Comparison of ENCODE assay signal across 8 mouse cellular contexts in the genomic region with DNA sequence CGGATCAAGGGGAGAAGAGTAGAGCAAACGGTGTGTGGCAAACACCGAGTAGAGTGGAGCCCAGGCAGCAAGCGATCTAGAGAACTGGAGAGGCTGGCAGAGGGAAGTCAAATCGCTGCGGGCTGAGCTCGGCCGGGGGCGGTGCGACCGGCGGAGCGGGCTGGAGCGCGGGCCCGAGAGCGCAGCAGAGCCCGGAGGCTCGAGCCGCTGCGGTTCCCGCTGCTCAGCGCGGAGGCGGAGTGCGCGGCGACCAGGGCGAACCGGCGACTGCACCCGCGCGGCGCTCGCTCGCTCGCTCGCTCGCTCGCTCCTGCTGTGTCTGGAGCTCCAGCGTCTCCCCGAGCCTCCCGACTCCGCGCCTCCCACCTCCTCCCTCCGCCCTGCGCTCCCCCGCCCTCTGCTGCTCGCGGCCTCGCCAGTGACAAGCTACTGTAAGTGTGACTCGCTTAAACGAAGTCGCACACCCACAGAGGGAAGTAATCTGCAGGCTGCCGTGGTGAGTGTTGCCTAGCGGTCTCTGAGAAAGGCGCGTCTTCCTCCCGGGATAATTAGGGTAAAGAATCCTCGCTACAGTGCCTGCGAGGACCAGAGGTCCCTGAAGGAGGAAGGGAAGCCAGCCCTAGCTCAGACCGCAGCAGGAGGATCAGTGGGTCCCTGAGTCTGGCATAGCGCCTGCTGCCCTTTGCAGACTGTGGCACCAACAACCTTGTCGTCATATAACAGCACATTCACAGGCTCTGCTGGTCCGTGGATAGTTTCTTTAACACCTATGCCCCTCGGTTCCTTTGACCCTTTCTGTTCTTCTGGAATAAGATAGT. TPM values are rescaled to one million over a fixed set of nuclear protein-coding genes. Genes with fewer than 3 reads are reported as not detected.
A peak's percentile ranks its signal among the peaks of the same experiment; 100 is the strongest.
DNase-seq lines count a peak whose midpoint lies in the region; ATAC-seq and TF ChIP-seq lines count a peak whose summit lies in the region.

A gene (minus strand): TSS at position 321 of the 818 bp plus-strand sequence.

- peak; percentile 85 for ATAC-seq in heart, embryonic 11.5 days (replicated peaks; ENCODE audit: insufficient number of reproducible peaks, low FRiP score, low TSS enrichment)
- ATAC-seq in kidney, embryonic 15.5 days (replicated peaks; ENCODE audit: low FRiP score): peak; percentile 99
- ATAC-seq in limb, embryonic 14.5 days (ENCODE audit: low FRiP score, low read depth): peak; percentile 91
- ATAC-seq in midbrain, embryonic 15.5 days (replicated peaks): peak; percentile 95
- peak; percentile 94 for ATAC-seq in stomach, postnatal 0 days (ENCODE audit: low FRiP score, low TSS enrichment)

- DNase-seq in heart, adult 11 months: peak; percentile 87
- DNase-seq in heart, adult 9 months (ENCODE audit: low spot score in 2 of 2): no peak
- peak; percentile 89 for DNase-seq in embryo, embryonic 11 days
- DNase-seq in limb, embryonic 14.5 days (ENCODE audit: low spot score): peak; percentile 74
- DNase-seq in stomach, postnatal 0 days (ENCODE audit: low spot score): peak; percentile 81

- H3K9ac ChIP-seq in heart, embryonic 11.5 days (ENCODE audit: low read depth, low read length): peak within 1 kb of the TSS; percentile 63
- H3K9ac ChIP-seq in kidney, embryonic 15.5 days: peak within 1 kb of the TSS; percentile 21; the same call in 1 of the 2 replicates
- H3K9ac ChIP-seq in limb, embryonic 14.5 days (ENCODE audit: low read depth, low read length, severe bottlenecking): peak within 1 kb of the TSS; percentile 57
- H3K9ac ChIP-seq in midbrain, embryonic 15.5 days: peak within 1 kb of the TSS; percentile 83
- H3K9ac ChIP-seq in stomach, postnatal 0 days (ENCODE audit: low read length): peak within 1 kb of the TSS; percentile 43; the same call in 1 of the 2 replicates

- TF ChIP-seq POLR2A in limb, embryonic 14.5 days (IDR thresholded peaks at IDR 0.05; ENCODE audit: borderline replicate concordance, extremely low read depth, insufficient read depth, insufficient read length): no peak

- peak within 1 kb of the TSS; percentile 99 for H3K4me2 ChIP-seq in heart, embryonic 11.5 days
- H3K4me2 ChIP-seq in kidney, embryonic 15.5 days: peak within 1 kb of the TSS; percentile 95
- H3K4me2 ChIP-seq in limb, embryonic 14.5 days (replicated peaks; ENCODE audit: low read depth, low read length, severe bottlenecking): peak within 1 kb of the TSS; percentile 88
- peak within 1 kb of the TSS; percentile 88 for H3K4me2 ChIP-seq in midbrain, embryonic 15.5 days
- peak within 1 kb of the TSS; percentile 90 for H3K4me2 ChIP-seq in stomach, postnatal 0 days (replicated peaks; ENCODE audit: low read depth)

- WGBS in heart, embryonic 11.5 days (ENCODE audit: insufficient replicate concordance): 1% methylated on average over 62 of the region's 67 CpGs
- WGBS in kidney, embryonic 15.5 days: under 1% methylated on average over 65 of the region's 67 CpGs
- WGBS in limb, embryonic 14.5 days: under 1% methylated on average over 61 of the region's 67 CpGs
- under 1% methylated on average over 67 of the region's 67 CpGs for WGBS in midbrain, embryonic 15.5 days
- WGBS in stomach, postnatal 0 days: 1% methylated on average over 54 of the region's 67 CpGs

- TF ChIP-seq EP300 in stomach, postnatal 0 days (optimal IDR thresholded peaks at IDR 0.05): no peak

- H3K4me1 ChIP-seq in heart, embryonic 11.5 days (ENCODE audit: control insufficient read depth, insufficient read depth, low read length): no peaks in the 10 kb centered on the region
- peaks cover 15% of the 10 kb centered on the region for H3K4me1 ChIP-seq in kidney, embryonic 15.5 days
- H3K4me1 ChIP-seq in limb, embryonic 14.5 days (ENCODE audit: control insufficient read depth, insufficient read depth, low read length): 0 out of 2 replicates have a peak, but pooled peaks cover 3% of the 10 kb centered on the region
- H3K4me1 ChIP-seq in midbrain, embryonic 15.5 days: peaks cover 7% of the 10 kb centered on the region; the same call in 1 of the 2 replicates
- H3K4me1 ChIP-seq in stomach, postnatal 0 days (replicated peaks; ENCODE audit: control insufficient read depth, insufficient read depth): 0 out of 2 replicates have a peak, but pooled peaks cover 2% of the 10 kb centered on the region

- H3K4me3 ChIP-seq in heart, embryonic 11.5 days (ENCODE audit: low read depth, low read length): peak within 1 kb of the TSS; percentile 66
- H3K4me3 ChIP-seq in kidney, embryonic 15.5 days (replicated peaks): peak within 1 kb of the TSS; percentile 58
- peak within 1 kb of the TSS; percentile 54 for H3K4me3 ChIP-seq in limb, embryonic 14.5 days (replicated peaks; ENCODE audit: low read length)
- peak within 1 kb of the TSS; percentile 92 for H3K4me3 ChIP-seq in midbrain, embryonic 15.5 days
- H3K4me3 ChIP-seq in stomach, postnatal 0 days (ENCODE audit: low read depth, low read length): peak within 1 kb of the TSS; percentile 52

- no peak within 1 kb of the TSS for H3K27ac ChIP-seq in heart, embryonic 11.5 days (ENCODE audit: low read depth, low read length)
- H3K27ac ChIP-seq in kidney, embryonic 15.5 days: no peak within 1 kb of the TSS
- peak within 1 kb of the TSS; percentile 58 for H3K27ac ChIP-seq in limb, embryonic 14.5 days (replicated peaks; ENCODE audit: low read depth, low read length)
- peak within 1 kb of the TSS; percentile 94 for H3K27ac ChIP-seq in midbrain, embryonic 15.5 days
- no peak within 1 kb of the TSS for H3K27ac ChIP-seq in stomach, postnatal 0 days (replicated peaks)

- H3K9me3 ChIP-seq in heart, embryonic 11.5 days (replicated peaks; ENCODE audit: control insufficient read depth, low read length): no peaks in the 10 kb centered on the region
- no peaks in the 10 kb centered on the region for H3K9me3 ChIP-seq in kidney, embryonic 15.5 days (replicated peaks)
- no peaks in the 10 kb centered on the region for H3K9me3 ChIP-seq in limb, embryonic 14.5 days (ENCODE audit: control insufficient read depth, low read length)
- H3K9me3 ChIP-seq in midbrain, embryonic 15.5 days: no peaks in the 10 kb centered on the region
- no peaks in the 10 kb centered on the region for H3K9me3 ChIP-seq in stomach, postnatal 0 days (ENCODE audit: control insufficient read depth, low read length)

- peak; percentile 37 for TF ChIP-seq CTCF in stomach, postnatal 0 days (IDR thresholded peaks at IDR 0.05; ENCODE audit: low read depth)

- H3K36me3 ChIP-seq in heart, embryonic 11.5 days (ENCODE audit: control insufficient read depth, insufficient read depth, low read length): no peaks in the 10 kb centered on the region
- no peaks in the 10 kb centered on the region for H3K36me3 ChIP-seq in kidney, embryonic 15.5 days
- no peaks in the 10 kb centered on the region for H3K36me3 ChIP-seq in limb, embryonic 14.5 days (ENCODE audit: control insufficient read depth, insufficient read depth, low read length)
- no peaks in the 10 kb centered on the region for H3K36me3 ChIP-seq in midbrain, embryonic 15.5 days (replicated peaks)
- H3K36me3 ChIP-seq in stomach, postnatal 0 days (ENCODE audit: control insufficient read depth, insufficient read depth, low read length): no peaks in the 10 kb centered on the region

- peaks cover 18% of the 10 kb centered on the region for H3K27me3 ChIP-seq in heart, embryonic 11.5 days (ENCODE audit: control insufficient read depth, insufficient read depth, low read length)
- H3K27me3 ChIP-seq in kidney, embryonic 15.5 days: peaks cover 43% of the 10 kb centered on the region
- H3K27me3 ChIP-seq in limb, embryonic 14.5 days (ENCODE audit: control insufficient read depth, insufficient read depth, low read length): peaks cover 7% of the 10 kb centered on the region; the same call in 1 of the 2 replicates
- 0 out of 2 replicates have a peak, but pooled peaks cover 3% of the 10 kb centered on the region for H3K27me3 ChIP-seq in midbrain, embryonic 15.5 days (replicated peaks)
- 0 out of 2 replicates have a peak, but pooled peaks cover 2% of the 10 kb centered on the region for H3K27me3 ChIP-seq in stomach, postnatal 0 days (ENCODE audit: control insufficient read depth, insufficient read depth, low read length)

RNA-seq across cellular contexts. Expression of the gene that starts here (rescaled TPM):
- polyA plus RNA-seq in heart, embryonic 11.5 days (2014; fragmentation: Nextera tagmentation; extraction: Ambion mirVana): 0.59 and 0.67 TPM in 2 replicates
- 0.64 and 1.1 TPM in 2 replicates for polyA plus RNA-seq in kidney, embryonic 15.5 days (2015; fragmentation: Nextera tagmentation; extraction: Ambion mirVana)
- polyA plus RNA-seq in limb, embryonic 14.5 days (2012; rRNA removed): 4.0 and 4.8 TPM in 2 replicates
- polyA plus RNA-seq in limb, embryonic 14.5 days (2014; fragmentation: Nextera tagmentation; extraction: Ambion mirVana): 6.2 and 6.9 TPM in 2 replicates
- 56.6 and 69.7 TPM in 2 replicates for polyA plus RNA-seq in midbrain, embryonic 15.5 days (2015; fragmentation: Nextera tagmentation; extraction: Ambion mirVana)
- 1.5 and 1.8 TPM in 2 replicates for polyA plus RNA-seq in stomach, postnatal 0 days (2015; fragmentation: Nextera tagmentation; extraction: Ambion mirVana)

Comparison
In these comparisons a context has a peak if more than half of its experiments do, and no peak if none do; other contexts are left out.
1. DNase-seq: peak in heart, adult 11 months (single experiment), embryo, embryonic 11 days (single experiment), limb, embryonic 14.5 days (single experiment) and stomach, postnatal 0 days (single experiment); none in heart, adult 9 months (0 of 2).
2. Peak in ATAC-seq, H3K4me3 ChIP-seq, H3K9ac ChIP-seq and H3K4me2 ChIP-seq in heart, embryonic 11.5 days; RNA of the gene not detected or under 1 TPM.
3. H3K27ac ChIP-seq: peak in limb, embryonic 14.5 days (single experiment) and midbrain, embryonic 15.5 days (single experiment); none in heart, embryonic 11.5 days (single experiment), kidney, embryonic 15.5 days (single experiment) and stomach, postnatal 0 days (single experiment).
4. H3K9ac ChIP-seq: peak in every context shown above with its lines; median percentile 83 in midbrain, embryonic 15.5 days; 63 in heart, embryonic 11.5 days; 57 in limb, embryonic 14.5 days; 43 in stomach, postnatal 0 days; 21 in kidney, embryonic 15.5 days.
5. Peak in every context shown above with its lines, with median percentiles within 50 percentile points of each other: ATAC-seq, H3K4me2 ChIP-seq and H3K4me3 ChIP-seq.